Mouse (Mus musculus) macrophage (primary cell): ENCODE results near the gene Hsd17b12. TPM values are rescaled to one million over a fixed set of nuclear protein-coding genes. Genes with fewer than 3 reads are reported as not detected.
A peak's percentile ranks its signal among the peaks of the same experiment; 100 is the strongest.

Source experiments
- H3K27ac ChIP-seq: fragments of 350-480 bp; formaldehyde crosslinking; 2 replicates; pipeline ENCODE4 v1.9.0; 2021
- H3K36me3 ChIP-seq: fragments of 350-480 bp; formaldehyde crosslinking; 2 replicates; pipeline ENCODE4 v1.9.0; 2021; ENCODE audit errors: inconsistent target
- H3K4me3 ChIP-seq: fragments of 350-480 bp; formaldehyde crosslinking; 2 replicates; pipeline ENCODE4 v1.9.0; 2021; ENCODE audit errors: inconsistent target
- H3K79me2 ChIP-seq: fragments of 350-480 bp; formaldehyde crosslinking; 2 replicates; pipeline ENCODE4 v1.9.0; 2021; ENCODE audit errors: inconsistent target
- WGBS: methylation state at CpG from one replicate; pipeline ENCODE4 v1.1.7; 2026; ENCODE audit warnings: inconsistent platforms; ENCODE audit not compliant: missing documents; 5-methylcytosine and 5-hydroxymethylcytosine counted together
- polyA plus RNA-seq: library from polyadenylated mRNA; stranded (reverse); fragments of 250-400 nt; gene quantifications from 3 replicates; pipeline ENCODE4 v1.2.4, GENCODE M21; 2018; ENCODE audit warnings: inconsistent platforms
- total RNA-seq, 78 experiments: library from RNA; depleted of rRNA; stranded (reverse); fragments of 250-400 nt; gene quantifications; 1 replicate in 9 of 78; 2 replicates in 24 of 78; 3 replicates in 43 of 78; 4 replicates in 2 of 78; pipeline ENCODE4 v1.2.4; 2018; ENCODE audit warnings: inconsistent platforms in 56 of 78

The Hsd17b12 gene
- 100 to 1,000 TPM in 5 of 26 experiments, 10 to 100 TPM in 21; 19.9 to 168 (median 51.8) TPM for total RNA-seq (2018; cell fraction: chromatin; rRNA removed)
- 100 to 1,000 TPM in 22 of 26 experiments, 10 to 100 TPM in 4; 88.7 to 189 (median 122) TPM for total RNA-seq (2018; cell fraction: cytosol; rRNA removed)
- total RNA-seq (2018; cell fraction: nucleus; rRNA removed) = 100 to 1,000 TPM in 14 of 26 experiments, 10 to 100 TPM in 12; 45.7 to 191 (median 102) TPM
- 99.8 to 289 TPM (median 134 TPM) in 3 replicates for polyA plus RNA-seq

DNA sequence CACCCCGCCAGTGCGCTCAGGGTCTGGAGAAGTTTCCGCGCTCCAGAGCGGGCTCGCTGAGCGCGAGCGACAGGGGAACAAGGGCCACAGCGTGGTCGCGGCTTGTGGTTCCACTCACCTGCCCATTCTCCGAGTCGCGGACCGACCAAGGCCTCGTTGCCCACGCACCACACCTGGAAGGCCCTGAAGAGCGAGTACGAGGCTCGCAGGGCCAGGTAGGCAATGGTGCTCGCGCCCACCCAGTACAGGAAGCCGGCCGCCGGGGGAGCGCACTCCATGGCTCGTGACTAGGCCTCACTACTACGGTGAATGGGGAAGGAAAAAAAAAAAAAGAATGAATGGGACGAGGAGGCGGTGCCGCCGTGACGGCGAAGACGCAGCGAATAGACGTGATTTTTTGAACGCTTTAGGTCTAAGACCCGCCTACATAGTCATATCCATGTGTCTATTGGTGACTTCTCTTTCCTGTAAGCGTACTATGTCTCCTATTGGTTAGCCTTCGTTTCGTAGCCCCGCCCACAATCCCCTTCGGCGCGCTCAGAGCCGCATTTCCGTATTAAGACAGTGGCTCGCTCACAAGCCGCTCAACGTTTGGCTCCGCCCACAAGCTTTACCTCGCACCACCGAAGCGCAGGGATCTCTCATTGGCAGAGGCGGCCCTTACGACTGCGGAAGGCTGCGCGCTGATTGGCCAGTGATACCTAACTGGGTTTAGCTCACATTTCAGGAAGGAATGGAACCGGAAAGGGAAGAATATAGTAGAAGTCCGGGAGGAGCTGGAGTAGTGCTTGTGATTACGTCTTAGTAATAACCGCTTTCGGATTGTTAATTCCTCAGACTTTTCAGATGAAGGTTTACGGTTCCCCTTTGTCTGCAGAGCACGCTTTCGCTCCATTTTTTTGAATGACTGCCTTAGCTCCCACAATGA, at the start of gene Hsd17b12:
Hsd17b12 (minus strand) TSS at position 373 of the 928 bp plus-strand sequence.
- Histone ChIP-seq H3K36me3 (no peaks in the 10 kb centered on the region), H3K4me3 (peak within 1 kb of the TSS; percentile 92), H3K27ac (peak within 1 kb of the TSS; percentile 78), H3K79me2 (peaks cover 46% of the 10 kb centered on the region)
- under 1% methylated on average over 59 of the region's 69 CpGs for WGBS

DNA sequence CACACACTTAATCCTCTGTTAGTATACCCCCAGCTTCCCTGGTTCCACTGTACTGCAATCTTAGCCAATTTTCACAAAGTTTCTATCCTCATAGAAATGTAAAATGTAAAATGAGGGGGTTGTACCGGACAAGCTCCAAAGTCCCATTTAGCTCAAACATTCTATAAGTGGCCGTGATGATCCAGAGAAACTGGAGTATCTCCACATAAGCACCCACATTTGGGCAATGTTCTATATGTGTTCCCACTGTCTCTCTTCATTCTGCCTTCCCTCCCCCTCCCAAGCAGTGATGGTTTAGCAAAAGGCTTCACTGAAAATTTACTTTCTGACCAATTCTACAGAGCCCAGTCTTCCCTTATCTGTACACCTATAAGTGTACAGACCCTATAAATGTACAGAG, 27.1 kb upstream of the Hsd17b12 start:
- H3K4me3 ChIP-seq = no peak overlapping the region
- no peaks in the 10 kb centered on the region for H3K79me2 ChIP-seq
- WGBS = 100% methylated on average over 2 of the region's 2 CpGs
- H3K36me3 ChIP-seq = no peaks in the 10 kb centered on the region
- no peak overlapping the region for H3K27ac ChIP-seq

DNA sequence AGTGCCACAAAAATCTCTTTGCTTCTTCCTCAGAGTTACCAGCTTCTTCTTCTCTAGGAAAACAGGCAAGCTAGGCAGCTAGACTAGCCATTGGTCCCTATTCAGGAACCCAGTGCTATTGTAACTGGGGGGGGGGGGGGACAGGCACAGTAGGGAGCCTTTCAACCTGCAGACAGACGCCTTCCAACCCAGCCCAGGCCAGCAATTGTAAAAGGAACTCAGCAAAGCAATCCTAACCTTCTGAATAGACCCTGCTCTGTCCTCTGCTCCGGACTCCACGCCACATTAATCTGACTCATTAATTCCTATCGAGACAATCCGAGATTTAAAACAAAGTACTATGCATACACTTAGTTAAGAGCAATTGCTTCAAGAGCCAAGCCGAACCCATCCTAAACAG, 26.4 kb upstream of the Hsd17b12 start:
- 58% methylated on average over 6 of the region's 6 CpGs for whole genome bisulfite sequencing
- H3K4me3 ChIP-seq = no peak overlapping the region
- no peaks in the 10 kb centered on the region for H3K36me3 ChIP-seq
- H3K27ac ChIP-seq = no peak overlapping the region
- H3K79me2 ChIP-seq = no peaks in the 10 kb centered on the region

DNA sequence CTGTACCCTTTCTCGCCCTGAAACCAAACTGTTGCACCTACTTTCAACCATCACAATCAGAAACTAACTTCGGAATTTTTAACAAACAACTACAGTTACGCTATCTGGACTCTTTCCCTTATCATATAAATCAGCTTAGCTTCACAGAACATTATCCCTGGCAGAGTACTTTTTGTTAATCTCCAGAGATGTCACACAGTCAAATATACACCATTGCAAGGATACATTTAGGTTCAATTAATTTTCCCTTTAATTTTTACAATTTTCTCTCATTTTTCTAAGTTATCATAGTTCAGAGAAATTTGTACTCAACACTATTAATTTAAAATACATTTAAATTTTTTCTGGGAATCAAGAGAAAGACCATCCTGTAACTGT, 21.3 kb upstream of the Hsd17b12 start:
- Histone ChIP-seq H3K27ac (no peak overlapping the region), H3K36me3 (no peaks in the 10 kb centered on the region), H3K79me2 (peaks cover 15% of the 10 kb centered on the region), H3K4me3 (peak overlapping the region; percentile 100)
- 0% methylated on average over 3 of the region's 3 CpGs for WGBS

DNA sequence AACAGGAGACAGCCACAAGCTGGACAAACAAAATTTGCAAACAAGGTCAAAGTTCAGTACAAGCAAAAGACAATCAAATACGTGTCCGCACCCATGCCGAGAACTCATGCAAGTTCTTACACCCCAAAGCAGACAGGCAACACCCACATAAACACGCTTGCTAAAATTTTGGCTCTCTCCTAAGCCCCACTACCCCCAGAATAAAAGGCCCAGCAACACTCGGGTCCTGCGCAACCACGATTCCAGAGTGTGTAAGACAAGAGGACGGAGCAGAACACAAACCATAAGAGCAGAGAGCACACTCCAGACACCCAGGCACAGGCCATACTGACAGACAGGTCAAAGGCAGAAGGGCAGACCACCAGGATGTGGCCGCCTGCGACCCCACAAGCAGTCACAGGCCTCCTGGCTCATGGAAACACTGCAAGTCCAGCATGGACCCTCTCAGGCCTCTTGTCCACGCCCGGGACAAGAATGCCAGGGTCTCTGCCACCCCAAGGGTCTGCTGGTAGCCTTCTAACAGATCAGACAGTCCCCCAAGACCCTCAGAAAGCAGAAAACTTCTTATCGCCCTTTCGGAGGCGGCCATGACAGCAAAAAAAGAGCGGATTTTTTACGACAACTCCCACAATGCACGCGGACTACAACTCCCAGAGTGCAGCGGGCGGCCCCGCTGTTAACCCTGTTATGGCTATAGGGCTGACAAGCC, 20.7 kb upstream of the Hsd17b12 start:
- H3K79me2 ChIP-seq = peaks cover 15% of the 10 kb centered on the region
- H3K27ac ChIP-seq = peak overlapping the region; percentile 71
- H3K36me3 ChIP-seq = no peaks in the 10 kb centered on the region
- 2% methylated on average over 22 of the region's 22 CpGs for WGBS
- peak overlapping the region; percentile 100 for H3K4me3 ChIP-seq

DNA sequence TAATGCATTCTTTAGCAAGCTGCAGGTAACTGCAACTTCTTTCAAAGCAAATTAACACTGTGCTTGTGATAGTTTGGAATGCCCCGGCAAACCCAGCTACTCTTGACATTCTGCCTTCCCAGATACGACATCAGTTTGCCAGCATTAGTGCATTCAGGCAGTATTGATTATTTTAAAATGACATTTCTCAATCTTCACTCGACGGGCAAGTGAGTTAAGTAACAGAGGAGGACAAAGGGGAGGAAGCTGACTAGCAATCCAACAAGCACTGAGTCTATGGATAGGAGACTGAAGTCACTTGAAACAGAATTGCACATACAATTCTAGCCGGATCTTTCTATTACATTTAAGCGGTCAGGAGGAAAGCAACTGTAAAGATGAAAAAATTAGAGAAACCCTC, 19.5 kb upstream of the Hsd17b12 start:
- Histone ChIP-seq H3K27ac (no peak overlapping the region), H3K36me3 (no peaks in the 10 kb centered on the region), H3K4me3 (no peak overlapping the region), H3K79me2 (peaks cover 15% of the 10 kb centered on the region)
- WGBS = 98% methylated on average over 6 of the region's 6 CpGs

DNA sequence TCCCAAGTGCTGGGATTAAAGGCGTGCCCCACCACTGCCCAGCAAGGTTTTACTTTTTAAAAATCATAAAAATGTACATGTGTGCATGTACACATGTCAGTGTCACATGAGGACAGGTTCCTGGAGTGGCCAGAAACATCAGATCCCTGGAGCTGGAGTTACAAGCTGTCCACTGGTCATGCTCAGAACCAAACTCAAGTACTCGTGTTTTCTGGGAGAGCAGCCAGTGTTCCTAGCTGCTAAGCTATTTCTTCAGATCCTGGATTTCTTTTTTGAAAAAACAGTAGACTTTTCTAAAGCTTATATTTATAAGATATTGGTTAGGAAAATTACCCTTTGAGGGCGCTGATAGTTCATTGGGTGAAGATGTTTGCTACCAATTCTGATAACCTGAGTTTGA, 18.6 kb upstream of the Hsd17b12 start:
- no peaks in the 10 kb centered on the region for H3K36me3 ChIP-seq
- no peak overlapping the region for H3K4me3 ChIP-seq
- H3K27ac ChIP-seq = no peak overlapping the region
- 98% methylated on average over 3 of the region's 3 CpGs for WGBS
- peaks cover 15% of the 10 kb centered on the region for H3K79me2 ChIP-seq

DNA sequence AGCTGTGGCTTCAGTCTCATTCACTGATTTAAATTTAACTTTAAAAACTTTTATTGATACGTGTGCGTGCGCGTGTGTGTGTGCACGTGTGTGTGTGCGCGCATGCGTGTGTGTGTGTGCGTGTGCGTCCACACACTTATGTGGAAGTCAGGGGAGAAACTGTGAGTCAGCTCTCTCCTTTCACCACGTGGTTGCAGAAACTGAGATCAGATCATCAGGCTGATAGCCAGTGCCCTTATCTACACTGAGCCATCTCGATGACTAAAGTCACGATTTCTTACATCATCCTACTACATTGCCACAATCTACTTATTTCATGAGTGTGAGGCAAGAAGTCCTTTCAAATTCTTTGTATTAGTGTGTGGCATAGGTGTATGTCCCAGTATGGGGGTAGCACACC, 15.8 kb upstream of the Hsd17b12 start:
- H3K27ac ChIP-seq = no peak overlapping the region
- H3K4me3 ChIP-seq = no peak overlapping the region
- H3K36me3 ChIP-seq = no peaks in the 10 kb centered on the region
- WGBS = 85% methylated on average over 13 of the region's 13 CpGs
- peaks cover 13% of the 10 kb centered on the region for H3K79me2 ChIP-seq

DNA sequence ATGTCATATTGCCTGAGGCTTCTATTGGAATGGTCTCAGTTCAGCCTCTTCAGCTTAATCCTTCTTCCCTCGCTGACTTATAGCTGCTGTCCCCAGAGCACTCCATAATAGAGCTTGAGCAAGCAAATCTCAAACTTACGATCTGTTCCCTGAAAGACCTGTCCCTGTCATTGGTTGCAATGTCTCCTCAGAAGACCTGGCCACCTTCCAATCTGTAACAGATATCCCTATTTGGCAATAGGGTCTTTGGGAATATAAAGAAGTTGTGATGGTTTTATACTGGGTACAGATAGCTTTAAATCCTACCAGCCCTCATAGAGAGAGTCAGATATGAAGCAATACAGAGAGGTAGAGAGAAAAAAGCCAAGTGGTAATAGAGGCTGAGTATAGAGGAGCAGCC, 5.4 kb upstream of the Hsd17b12 start:
- WGBS = 81% methylated on average over 2 of the region's 2 CpGs
- H3K79me2 ChIP-seq = no peaks in the 10 kb centered on the region
- H3K4me3 ChIP-seq = no peak overlapping the region
- H3K27ac ChIP-seq = no peak overlapping the region
- H3K36me3 ChIP-seq = no peaks in the 10 kb centered on the region

DNA sequence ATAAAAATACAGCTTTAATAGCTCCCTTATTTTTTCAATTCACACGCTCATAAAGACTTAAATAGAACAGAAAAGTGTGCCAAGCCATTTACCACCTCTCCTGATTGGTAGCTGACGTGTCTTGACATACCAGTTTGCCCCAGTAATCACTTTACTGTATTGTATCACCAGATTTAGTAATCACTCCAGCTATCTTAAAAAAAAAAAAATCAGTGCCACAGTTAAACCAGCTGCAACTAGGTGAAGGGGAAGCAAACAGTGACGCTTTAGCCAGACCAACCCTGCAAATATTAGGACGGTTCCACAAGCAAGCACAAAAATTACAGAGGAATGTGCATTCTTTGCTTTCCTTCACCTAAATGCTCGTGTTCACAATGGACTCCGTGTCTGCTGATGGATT, 4.4 kb upstream of the Hsd17b12 start:
- no peak overlapping the region for H3K4me3 ChIP-seq
- H3K79me2 ChIP-seq = peaks cover 3% of the 10 kb centered on the region
- 80% methylated on average over 6 of the region's 6 CpGs for WGBS
- H3K27ac ChIP-seq = no peak overlapping the region
- H3K36me3 ChIP-seq = no peaks in the 10 kb centered on the region

DNA sequence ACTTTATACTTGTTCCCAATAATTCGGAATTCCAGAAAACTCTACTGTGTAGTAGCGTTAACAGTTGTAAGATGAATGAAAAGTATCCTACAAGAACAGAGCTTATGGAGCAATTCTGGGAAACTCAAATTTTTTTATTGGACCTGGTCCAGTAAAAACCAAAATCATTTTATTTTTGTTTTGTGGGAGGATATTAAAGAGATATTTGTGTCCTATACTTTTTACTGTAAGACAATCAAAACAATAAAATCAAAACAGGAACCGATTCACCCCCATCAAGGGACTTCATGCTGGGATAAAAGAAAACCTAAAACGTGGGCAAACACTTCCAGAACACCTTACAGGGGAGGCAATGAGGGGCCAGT, 738 bp upstream of the Hsd17b12 start:
- H3K4me3 ChIP-seq = peak overlapping the region; percentile 33
- WGBS = 19% methylated on average over 4 of the region's 4 CpGs
- H3K27ac ChIP-seq = peak overlapping the region; percentile 65
- peaks cover 39% of the 10 kb centered on the region for H3K79me2 ChIP-seq
- H3K36me3 ChIP-seq = no peaks in the 10 kb centered on the region

DNA sequence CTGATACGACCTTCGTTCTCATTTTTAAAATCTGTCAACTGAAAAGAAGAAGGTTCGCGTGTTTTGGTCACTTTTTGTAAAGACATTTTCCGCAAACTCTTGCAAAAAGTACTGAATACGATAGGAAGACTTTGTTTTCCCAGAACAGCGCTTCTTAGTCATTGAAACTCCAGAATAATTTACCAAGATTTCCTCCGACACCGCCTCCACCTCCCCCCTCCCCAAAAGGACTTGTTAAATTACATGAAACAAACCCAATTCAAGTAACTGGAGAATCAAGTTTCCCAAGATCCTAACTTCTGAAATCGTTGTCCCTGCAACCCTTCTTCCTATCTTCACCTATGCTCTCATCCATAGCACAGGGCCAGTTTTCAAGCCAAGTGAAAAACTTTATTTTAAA, 713 bp downstream of the Hsd17b12 start:
- peak overlapping the region; percentile 78 for H3K27ac ChIP-seq
- peak overlapping the region; percentile 92 for H3K4me3 ChIP-seq
- no peaks in the 10 kb centered on the region for H3K36me3 ChIP-seq
- H3K79me2 ChIP-seq = peaks cover 54% of the 10 kb centered on the region
- WGBS = 3% methylated on average over 10 of the region's 10 CpGs

DNA sequence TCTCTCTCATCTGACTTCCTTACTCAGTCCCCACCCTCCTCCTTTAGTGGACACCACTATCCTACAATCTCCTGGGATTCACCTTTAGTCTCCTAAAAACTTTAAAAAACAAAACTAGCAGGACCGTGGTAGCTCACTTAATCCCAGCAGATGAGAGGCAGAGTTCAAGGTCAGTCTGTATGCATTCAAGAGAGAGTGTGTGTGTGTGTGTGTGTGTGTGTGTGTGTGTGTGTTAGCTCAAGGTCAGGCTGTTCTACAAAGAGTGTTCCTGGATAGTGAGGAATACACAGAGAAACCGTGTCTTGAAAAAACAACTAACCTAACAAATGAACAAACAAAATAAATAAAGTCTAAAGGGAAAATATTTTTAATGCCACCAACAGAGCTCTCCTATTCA, 12.6 kb downstream of the Hsd17b12 start:
- WGBS = 85% methylated on average over 2 of the region's 2 CpGs
- Histone ChIP-seq H3K79me2 (peaks cover 100% of the 10 kb centered on the region), H3K4me3 (no peak overlapping the region), H3K36me3 (no peaks in the 10 kb centered on the region), H3K27ac (peak overlapping the region; percentile 60)

DNA sequence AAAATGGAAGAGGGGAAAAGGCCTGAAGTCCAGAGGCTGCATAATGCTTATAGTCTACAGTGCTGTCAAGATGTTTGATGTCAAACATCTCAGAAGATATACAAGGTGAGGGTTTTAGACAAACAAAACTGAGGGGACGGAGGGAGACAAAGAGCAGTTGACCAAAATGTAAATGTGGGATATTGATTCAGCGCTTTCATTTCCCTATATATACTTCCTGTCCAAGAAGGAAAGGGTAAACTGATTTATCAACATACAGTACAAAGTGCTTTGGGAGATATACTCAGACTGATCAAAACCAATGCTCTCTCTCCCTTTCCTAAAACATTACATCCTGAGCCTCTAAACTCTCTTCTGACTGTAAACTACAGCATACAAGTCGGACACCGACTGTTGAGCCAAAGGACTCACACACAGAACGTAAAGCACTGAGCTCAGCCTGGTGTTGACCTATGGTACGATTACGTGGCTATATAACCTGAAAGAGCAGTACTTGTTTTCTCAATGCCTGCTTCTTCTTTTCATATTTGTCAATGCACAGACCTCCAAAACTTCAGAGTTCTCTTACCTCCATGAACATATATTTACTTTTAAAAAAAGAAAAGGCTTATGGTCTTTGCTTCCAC, 13.1 kb downstream of the Hsd17b12 start:
- Histone ChIP-seq H3K36me3 (no peaks in the 10 kb centered on the region), H3K27ac (peak overlapping the region; percentile 60), H3K4me3 (no peak overlapping the region), H3K79me2 (peaks cover 100% of the 10 kb centered on the region)
- WGBS = 76% methylated on average over 7 of the region's 7 CpGs
